Mouse (Mus musculus) small intestine, adult 2 months (tissue): ENCODE measurements around the gene Olfr137. TPM values are rescaled to one million over a fixed set of nuclear protein-coding genes. Genes with fewer than 3 reads are reported as not detected.

ENCODE experiments used
- H3K27ac ChIP-seq: fragments of 200-500 bp; 2 replicates; pipeline ENCODE4 v1.5.1; 2012; ENCODE audit warnings: low read depth, low read length, control low read depth, inconsistent platforms; ENCODE audit not compliant: insufficient read depth
- H3K27me3 ChIP-seq: fragments of 200-500 bp; 2 replicates; pipeline ENCODE4 v1.6.1; 2012; ENCODE audit warnings: mild to moderate bottlenecking, moderate library complexity, low read length, inconsistent platforms; ENCODE audit not compliant: control insufficient read depth, insufficient read depth
- H3K36me3 ChIP-seq: fragments of 200-500 bp; 2 replicates; pipeline ENCODE4 v1.6.1; 2012; ENCODE audit warnings: mild to moderate bottlenecking, low read length, control low read depth, inconsistent platforms; ENCODE audit not compliant: control insufficient read depth, insufficient read depth
- H3K4me1 ChIP-seq: fragments of 200-500 bp; 2 replicates; pipeline ENCODE4 v1.6.1; 2012; ENCODE audit warnings: low read length, inconsistent platforms, mixed read lengths; ENCODE audit not compliant: control insufficient read depth, insufficient read depth, insufficient read length
- H3K4me3 ChIP-seq: fragments of 200-500 bp; 2 replicates; pipeline ENCODE4 v1.5.1; 2012; ENCODE audit warnings: low read depth, mild to moderate bottlenecking, control low read depth, inconsistent platforms, low read length, moderate library complexity
- CTCF ChIP-seq: fragments of 200-500 bp; IDR thresholded peaks from 2 replicates; pipeline ENCODE4 v1.5.1; 2012; ENCODE audit warnings: low read depth, mild to moderate bottlenecking, control low read depth, inconsistent platforms, low read length, moderate library complexity, mixed read lengths; ENCODE audit not compliant: insufficient replicate concordance, insufficient read length; ENCODE audit errors: extremely low read depth
- POLR2A ChIP-seq: fragments of 200-500 bp; IDR thresholded peaks from 2 replicates; pipeline ENCODE4 v1.6.1; 2012; ENCODE audit warnings: low read depth, mild to moderate bottlenecking, control low read depth, inconsistent platforms, low read length, moderate library complexity
- WGBS: fragments of 180-500 bp; shearing (Covaris S2); methylation state at CpG from one replicate; pipeline ENCODE4 v1.1.7; 2018; 5-methylcytosine and 5-hydroxymethylcytosine counted together
- polyA plus RNA-seq: library from polyadenylated mRNA; depleted of rRNA; stranded (reverse); fragments of >200 nt; gene quantifications from 2 replicates; pipeline ENCODE4 v1.2.3, GENCODE M21; 2012; rRNA removed

Olfr137 gene
- not detected in 2 replicates for polyA plus RNA-seq

DNA sequence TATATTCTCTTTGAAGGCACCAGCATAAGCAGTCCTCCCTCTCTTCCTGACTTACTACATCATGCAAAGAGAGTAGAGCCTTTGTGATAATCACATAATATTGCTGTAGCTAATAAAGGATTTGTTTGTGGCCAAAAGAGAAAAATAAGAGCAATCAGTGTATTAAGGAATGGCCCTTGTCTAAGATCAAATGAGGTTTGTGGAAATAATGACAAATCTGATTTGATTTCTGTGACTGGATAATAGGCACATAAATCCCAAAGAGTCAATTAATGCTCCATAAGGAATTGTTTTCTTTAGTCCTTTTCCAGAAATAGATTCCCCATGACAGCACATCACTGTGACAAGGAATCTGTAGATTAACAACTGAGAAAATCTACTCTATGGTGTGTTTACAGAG is at the start of gene Olfr137:
TSS of gene Olfr137 (minus strand) at position 101 of the 400 bp plus-strand sequence.
- Histone ChIP-seq H3K4me3 (no peak within 1 kb of the TSS), H3K36me3 (no peaks in the 10 kb centered on the region), H3K4me1 (no peaks in the 10 kb centered on the region), H3K27ac (no peak within 1 kb of the TSS), H3K27me3 (no peaks in the 10 kb centered on the region)
- no peak for TF ChIP-seq CTCF
- TF ChIP-seq POLR2A = no peak

DNA sequence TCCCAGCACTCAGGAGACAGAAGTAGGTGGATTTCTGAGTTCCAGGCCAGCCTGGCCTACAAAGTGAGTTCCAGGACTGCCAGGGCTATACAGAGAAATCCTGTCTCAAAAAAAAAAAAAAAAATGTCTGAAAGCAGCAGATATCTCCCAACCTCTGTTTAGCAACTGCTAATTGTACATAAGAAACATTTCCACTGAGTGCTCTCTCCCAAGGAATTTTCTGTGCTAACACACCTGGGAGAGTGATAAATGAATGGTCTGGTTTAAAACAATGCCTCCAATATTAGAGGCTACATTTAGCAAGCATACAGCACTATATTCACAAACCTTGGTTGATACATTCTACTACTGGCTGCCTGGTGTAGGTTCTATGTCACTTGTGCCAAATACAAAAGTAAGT is 22.2 kb upstream of the Olfr137 start, which contains the start of gene Olfr136:
TSS of gene Olfr136 (plus strand) at position 301 of the 400 bp plus-strand sequence.
- Histone ChIP-seq H3K27me3 (no peaks in the 10 kb centered on the region), H3K27ac (no peak within 1 kb of the TSS), H3K36me3 (no peaks in the 10 kb centered on the region), H3K4me3 (no peak within 1 kb of the TSS), H3K4me1 (no peaks in the 10 kb centered on the region)
- no peak for TF ChIP-seq POLR2A
- no peak for TF ChIP-seq CTCF

DNA sequence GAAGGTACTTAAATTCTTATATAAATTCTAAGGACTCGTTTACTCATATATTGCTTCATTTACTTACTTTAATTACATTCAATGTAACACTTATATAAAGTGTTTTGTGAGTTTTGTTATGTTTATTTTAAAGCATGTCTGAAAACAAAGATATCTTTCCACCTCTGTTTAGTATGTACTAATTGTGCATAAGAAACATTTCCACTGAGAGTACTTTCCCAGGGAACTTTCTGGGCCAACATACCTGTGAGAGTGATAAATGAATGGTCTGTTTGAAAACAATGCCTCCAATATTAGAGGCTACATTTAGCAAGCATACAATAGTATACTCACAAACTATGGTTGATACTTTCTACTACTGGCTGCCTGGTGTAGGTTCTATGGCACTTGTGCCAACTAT is 46.6 kb downstream of the Olfr137 start, which contains the start of gene Olfr138:
TSS of gene Olfr138 (plus strand) at position 301 of the 400 bp plus-strand sequence.
- WGBS = 59% methylated on average over 1 of the region's 1 CpGs
- TF ChIP-seq CTCF (no peak), POLR2A (no peak)

More for the DNA sequence above, 46.6 kb downstream of the Olfr137 start, which contains the start of gene Olfr138:
- Histone ChIP-seq H3K27me3 (no peaks in the 10 kb centered on the region), H3K4me1 (no peaks in the 10 kb centered on the region), H3K4me3 (no peak within 1 kb of the TSS), H3K27ac (no peak within 1 kb of the TSS), H3K36me3 (no peaks in the 10 kb centered on the region)

Other genes with a start within 250 kb of the Olfr137 start
- gene Olfr129, start 247.5 kb downstream of the Olfr137 start, polyA plus RNA-seq = not detected in 2 replicates
- not detected in 2 replicates for gene Olfr130, start 243.6 kb downstream of the Olfr137 start, polyA plus RNA-seq
- not detected in 2 replicates for gene Olfr131, start 218.9 kb downstream of the Olfr137 start, polyA plus RNA-seq
- not detected in 2 replicates for gene Olfr132, start 173.0 kb downstream of the Olfr137 start, polyA plus RNA-seq
- gene Olfr133, start 162.3 kb downstream of the Olfr137 start, polyA plus RNA-seq = not detected in 2 replicates
- not detected in 2 replicates for gene Olfr134, start 136.2 kb downstream of the Olfr137 start, polyA plus RNA-seq
- not detected in 2 replicates for gene Olfr135, start 103.2 kb downstream of the Olfr137 start, polyA plus RNA-seq
- gene Olfr138, start 46.5 kb downstream of the Olfr137 start, polyA plus RNA-seq = not detected in 2 replicates
- not detected in 2 replicates for gene Olfr136, start 22.3 kb upstream of the Olfr137 start, polyA plus RNA-seq
- not detected in 2 replicates for gene Esp36, start 112.6 kb upstream of the Olfr137 start, polyA plus RNA-seq
- gene Esp34, start 246.6 kb upstream of the Olfr137 start, polyA plus RNA-seq = not detected in 2 replicates